In genomic region chr14:7854366-7854765, GRCm38 (mm10) we compare ENCODE assay signal across 16 mouse cellular contexts. TPM values are rescaled to one million over a fixed set of nuclear protein-coding genes. Genes with fewer than 3 reads are reported as not detected.
DNase-seq lines count a peak whose midpoint lies in the region; ATAC-seq and TF ChIP-seq lines count a peak whose summit lies in the region.
"Had no signal": no experiment of that assay in that cellular context is flagged by ENCODE, and none has a peak within 500 bp of the region (broad histone marks: within the 10 kb centered on the region; RNA-seq: fewer than 3 reads in every experiment).

No protein-coding gene starts in this region.

- H3K27ac ChIP-seq in heart, embryonic 10.5 days, result peak overlapping the region; percentile 78
- H3K27ac ChIP-seq in liver, adult 2 months (replicated peaks; ENCODE audit: insufficient read depth, low read depth, low read length), result peak overlapping the region; percentile 89
- no peak overlapping the region; the same call in 1 of the 2 replicates for H3K27ac ChIP-seq in liver, embryonic 11.5 days (ENCODE audit: low read depth, low read length)
- H3K27ac ChIP-seq in limb, embryonic 10.5 days, result 0 out of 2 replicates have a peak overlapping the region, but pooled peaks have one; percentile 4
- H3K27ac ChIP-seq: liver, embryonic 13.5 days; neural tube, embryonic 15.5 days had no signal

- no peaks in the 10 kb centered on the region for H3K27me3 ChIP-seq in heart, embryonic 10.5 days (ENCODE audit: insufficient read depth, poor library complexity, severe bottlenecking)
- no peaks in the 10 kb centered on the region for H3K27me3 ChIP-seq in liver, adult 2 months (ENCODE audit: control insufficient read depth, insufficient read depth, low read length)
- H3K27me3 ChIP-seq in liver, embryonic 11.5 days (replicated peaks; ENCODE audit: control insufficient read depth, insufficient read depth, low read length), result no peaks in the 10 kb centered on the region
- H3K27me3 ChIP-seq in limb, embryonic 10.5 days (ENCODE audit: low read depth, poor library complexity, severe bottlenecking), result no peaks in the 10 kb centered on the region
- H3K27me3 ChIP-seq: CH12.LX; hindbrain, embryonic 13.5 days; liver, embryonic 13.5 days; midbrain, embryonic 15.5 days; neural tube, embryonic 15.5 days had no signal

- H3K4me3 ChIP-seq in heart, embryonic 10.5 days, result no peak overlapping the region
- H3K4me3 ChIP-seq in liver, adult 2 months (ENCODE audit: insufficient read depth, low read depth, low read length), result no peak overlapping the region
- H3K4me3 ChIP-seq in liver, embryonic 11.5 days (ENCODE audit: low read depth, low read length), result no peak overlapping the region
- H3K4me3 ChIP-seq in limb, embryonic 10.5 days, result no peak overlapping the region
- H3K4me3 ChIP-seq: hindbrain, embryonic 13.5 days; liver, embryonic 13.5 days; midbrain, embryonic 15.5 days; neural tube, embryonic 15.5 days had no signal

- no peak for TF ChIP-seq POLR2A in liver, adult 2 months (IDR thresholded peaks at IDR 0.05; ENCODE audit: extremely low read depth, insufficient read depth, low read length)

- no peak for TF ChIP-seq CTCF in liver, adult 2 months (IDR thresholded peaks at IDR 0.05; ENCODE audit: low read depth, low read length)

- 78% methylated on average over 6 of the region's 6 CpGs for WGBS in heart, embryonic 10.5 days
- 55% methylated on average over 6 of the region's 6 CpGs for WGBS in liver, adult 2 months
- 75% methylated on average over 6 of the region's 6 CpGs for WGBS in liver, embryonic 11.5 days
- WGBS in limb, embryonic 10.5 days, result 85% methylated on average over 6 of the region's 6 CpGs

- no peak overlapping the region for H3K4me2 ChIP-seq in liver, embryonic 11.5 days
- H3K4me2 ChIP-seq: hindbrain, embryonic 13.5 days; midbrain, embryonic 15.5 days; neural tube, embryonic 15.5 days had no signal

- H3K9me3 ChIP-seq in heart, embryonic 10.5 days, result no peaks in the 10 kb centered on the region
- no peaks in the 10 kb centered on the region for H3K9me3 ChIP-seq in liver, embryonic 11.5 days (ENCODE audit: control insufficient read depth, low read length)
- no peaks in the 10 kb centered on the region for H3K9me3 ChIP-seq in limb, embryonic 10.5 days (replicated peaks)
- H3K9me3 ChIP-seq: hindbrain, embryonic 13.5 days; liver, embryonic 13.5 days; midbrain, embryonic 15.5 days; neural tube, embryonic 15.5 days had no signal

- DNase-seq in heart, embryonic 10.5 days (ENCODE audit: low spot score), result no peak
- DNase-seq in heart, adult 11 months, result no peak
- no peak for DNase-seq in liver, adult 2 months (ENCODE audit: extremely low read depth, low read depth, low spot score)
- DNase-seq in liver, embryonic 11.5 days (ENCODE audit: low spot score), result no peak
- DNase-seq in brain, adult 2 months (ENCODE audit: low read depth, low spot score), result peak; percentile 65
- no peak for DNase-seq in limb, embryonic 10.5 days (ENCODE audit: low spot score)
- DNase-seq in thymus, postnatal 10 days (ENCODE audit: low spot score in 2 of 2), result no peak
- DNase-seq in ovary, postnatal 10 days (ENCODE audit: low spot score), result no peak
- DNase-seq: cerebellum, adult 2 months; layer of hippocampus, postnatal 36 days; liver, embryonic 13.5 days; thymus, postnatal 25 days had no signal

- H3K79me2 ChIP-seq in liver, adult 2 months (ENCODE audit: control insufficient read depth, insufficient read depth, low read length), result peaks cover 36% of the 10 kb centered on the region; the same call in 1 of the 2 replicates

- ATAC-seq in liver, embryonic 11.5 days (replicated peaks; ENCODE audit: low FRiP score), result no peak

- peak overlapping the region; percentile 67 for H3K9ac ChIP-seq in liver, adult 2 months (ENCODE audit: low read depth, low read length)
- H3K9ac ChIP-seq in liver, embryonic 11.5 days (ENCODE audit: low read depth, low read length), result no peak overlapping the region
- H3K9ac ChIP-seq: liver, embryonic 13.5 days; midbrain, embryonic 15.5 days; neural tube, embryonic 15.5 days had no signal

- H3K36me3 ChIP-seq in heart, embryonic 10.5 days, result no peaks in the 10 kb centered on the region
- H3K36me3 ChIP-seq in liver, adult 2 months (ENCODE audit: control insufficient read depth, insufficient read depth, low read length), result no peaks in the 10 kb centered on the region
- H3K36me3 ChIP-seq in liver, embryonic 11.5 days (ENCODE audit: control insufficient read depth, insufficient read depth, low read length), result no peaks in the 10 kb centered on the region
- no peaks in the 10 kb centered on the region for H3K36me3 ChIP-seq in limb, embryonic 10.5 days
- H3K36me3 ChIP-seq: hindbrain, embryonic 13.5 days; liver, embryonic 13.5 days; midbrain, embryonic 15.5 days; neural tube, embryonic 15.5 days had no signal

- peaks cover 69% of the 10 kb centered on the region for H3K4me1 ChIP-seq in heart, embryonic 10.5 days
- peaks cover 44% of the 10 kb centered on the region for H3K4me1 ChIP-seq in liver, adult 2 months (ENCODE audit: control insufficient read depth, insufficient read depth, low read length)
- H3K4me1 ChIP-seq in liver, embryonic 11.5 days (replicated peaks; ENCODE audit: control insufficient read depth, insufficient read depth, low read length), result peaks cover 39% of the 10 kb centered on the region
- peaks cover 66% of the 10 kb centered on the region for H3K4me1 ChIP-seq in limb, embryonic 10.5 days

RNA-seq across cellular contexts. Expression of gene Flnb, which starts 36.6 kb away (rescaled TPM):
- 15.2 and 18.5 TPM in 2 replicates for polyA plus RNA-seq in heart, embryonic 10.5 days (2016; fragmentation: Nextera tagmentation; extraction: Ambion mirVana)
- total RNA-seq in liver, adult 2 months (2014; rRNA removed), result 27.8 and 34.6 TPM in 2 replicates
- polyA plus RNA-seq in liver, adult 2 months (2012; rRNA removed), result 10.6 and 15.9 TPM in 2 replicates
- polyA plus RNA-seq in liver, embryonic 11.5 days (2014; fragmentation: Nextera tagmentation; extraction: Ambion mirVana), result 13.3 and 14.2 TPM in 2 replicates
- 18.7 and 31.3 TPM in 2 replicates for polyA plus RNA-seq in limb, embryonic 10.5 days (2016; fragmentation: Nextera tagmentation; extraction: Ambion mirVana)
